Mouse (Mus musculus) lung, embryonic 16.5 days (tissue): ENCODE results near the gene Zc3hav1l. TPM values are rescaled to one million over a fixed set of nuclear protein-coding genes. Genes with fewer than 3 reads are reported as not detected.

Experiments
- ATAC-seq: fragments of 200-750 bp; cut with Nextera tagmentation; 2 replicates; pipeline ENCODE4 v1.8.0; 2017; ENCODE audit warnings: low read depth, mild to moderate bottlenecking, moderate library complexity
- H3K27ac ChIP-seq: fragments of 300-500 bp; sonication (generic); 2 replicates; pipeline ENCODE4 v1.5.1; 2014; ENCODE audit warnings: mild to moderate bottlenecking, control low read depth, low read length
- H3K27me3 ChIP-seq: fragments of 300-500 bp; sonication (generic); 2 replicates; pipeline ENCODE4 v1.6.1; 2014; ENCODE audit warnings: low read depth, low read length, mixed read lengths; ENCODE audit not compliant: control insufficient read depth, insufficient read depth
- H3K36me3 ChIP-seq: fragments of 300-500 bp; sonication (generic); 2 replicates; pipeline ENCODE4 v1.6.1; 2014; ENCODE audit warnings: low read length; ENCODE audit not compliant: control insufficient read depth, insufficient read depth
- H3K4me1 ChIP-seq: fragments of 300-500 bp; sonication (generic); replicated peaks from 2 replicates; pipeline ENCODE4 v1.6.1; 2014; ENCODE audit warnings: low read length, mixed read lengths; ENCODE audit not compliant: control insufficient read depth, insufficient read depth
- H3K4me2 ChIP-seq: fragments of 300-500 bp; sonication (generic); 2 replicates; pipeline ENCODE4 v1.6.1; 2014; ENCODE audit warnings: low read depth, low read length, control low read depth
- H3K4me3 ChIP-seq: fragments of 300-500 bp; sonication (generic); 2 replicates; pipeline ENCODE4 v1.5.1; 2014; ENCODE audit warnings: mild to moderate bottlenecking, low read length, control low read depth
- H3K9ac ChIP-seq: fragments of 300-500 bp; sonication (generic); 2 replicates; pipeline ENCODE4 v1.6.1; 2014; ENCODE audit warnings: low read length, control low read depth
- H3K9me3 ChIP-seq: fragments of 300-500 bp; sonication (generic); 2 replicates; pipeline ENCODE4 v1.6.1; 2016; ENCODE audit warnings: low read length; ENCODE audit not compliant: control insufficient read depth
- WGBS: fragments of 180-500 bp; shearing (Covaris S2); extraction: QIAGEN DNeasy Blood & Tissue Kit; methylation state at CpG from one replicate; pipeline ENCODE4 v1.1.7; 2014; 5-methylcytosine and 5-hydroxymethylcytosine counted together
- polyA plus RNA-seq: library from polyadenylated mRNA; unstranded; fragments of >200 nt; fragmentation: Nextera tagmentation; extraction: Ambion mirVana; gene quantifications from 2 replicates; pipeline ENCODE4 v1.2.1, GENCODE M21; 2015

The Zc3hav1l gene
- polyA plus RNA-seq, 1 experiment from 2014 or later: 8.7 TPM

GRCm38 (mm10) chr6:38337166-38337705 lies 38.2 kb upstream of the Zc3hav1l start:
- H3K9ac ChIP-seq: no peak overlapping the region
- no peaks in the 10 kb centered on the region for H3K4me1 ChIP-seq
- no peaks in the 10 kb centered on the region for H3K9me3 ChIP-seq
- H3K27me3 ChIP-seq: no peaks in the 10 kb centered on the region
- 85% methylated on average over 4 of the region's 4 CpGs for WGBS
- H3K4me2 ChIP-seq: no peak overlapping the region
- H3K4me3 ChIP-seq: no peak overlapping the region
- ATAC-seq: no peak
- H3K27ac ChIP-seq: no peak overlapping the region
- H3K36me3 ChIP-seq: no peaks in the 10 kb centered on the region

DNA sequence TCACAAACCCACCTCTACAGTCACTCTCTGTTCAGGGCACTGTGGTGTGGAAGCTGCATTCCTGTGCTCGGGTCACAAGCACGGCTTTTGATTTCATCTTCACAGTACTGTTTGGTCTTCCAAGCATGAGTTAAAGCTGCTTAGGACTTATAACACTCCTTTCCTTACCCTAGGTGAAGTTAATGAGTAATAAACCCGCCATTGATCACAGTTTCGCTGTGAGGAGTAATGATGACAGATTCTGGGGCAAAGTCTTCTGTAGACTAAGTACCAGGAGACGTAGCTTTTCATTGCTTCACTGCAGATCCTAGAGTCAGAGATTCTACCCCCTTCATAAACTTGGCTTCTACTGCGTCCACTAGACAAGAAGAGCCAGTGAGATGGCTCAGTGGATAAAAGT lies 36.2 kb upstream of the Zc3hav1l start:
- Histone ChIP-seq H3K4me3 (no peak overlapping the region), H3K36me3 (no peaks in the 10 kb centered on the region), H3K9me3 (no peaks in the 10 kb centered on the region), H3K27ac (no peak overlapping the region), H3K4me2 (no peak overlapping the region), H3K4me1 (no peaks in the 10 kb centered on the region), H3K27me3 (no peaks in the 10 kb centered on the region), H3K9ac (no peak overlapping the region)
- ATAC-seq: no peak
- 66% methylated on average over 6 of the region's 6 CpGs for WGBS

GRCm38 (mm10) chr6:38326596-38326995 lies 27.5 kb upstream of the Zc3hav1l start:
- ATAC-seq: peak; percentile 56; the same call in 1 of the 2 replicates
- no peak overlapping the region for H3K4me3 ChIP-seq

DNA sequence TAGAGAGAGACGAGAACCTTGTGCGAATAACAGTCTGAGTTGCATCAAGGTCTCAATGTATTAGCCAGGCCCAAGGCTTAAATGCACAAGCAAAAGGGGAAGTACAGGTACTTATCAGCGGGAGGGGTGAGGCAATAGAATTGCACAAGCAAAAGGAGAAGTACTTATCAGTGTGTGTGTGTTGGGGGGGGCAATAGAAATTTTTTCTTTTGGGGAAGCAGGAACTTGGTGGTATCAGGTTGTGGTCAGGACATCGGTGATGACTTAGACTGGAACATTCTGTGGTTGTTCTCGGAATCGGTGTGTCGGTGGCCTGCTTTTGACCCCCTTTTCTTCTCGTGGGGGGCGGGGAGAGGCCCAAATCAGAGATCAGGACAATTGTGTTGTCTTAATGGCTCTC lies 21.6 kb upstream of the Zc3hav1l start:
- no peaks in the 10 kb centered on the region for H3K4me1 ChIP-seq
- ATAC-seq: no peak
- no peak overlapping the region for H3K9ac ChIP-seq
- no peak overlapping the region for H3K27ac ChIP-seq
- H3K27me3 ChIP-seq: no peaks in the 10 kb centered on the region
- peaks cover 2% of the 10 kb centered on the region; the same call in 1 of the 2 replicates for H3K36me3 ChIP-seq
- no peaks in the 10 kb centered on the region for H3K9me3 ChIP-seq
- no peak overlapping the region for H3K4me3 ChIP-seq
- H3K4me2 ChIP-seq: no peak overlapping the region
- 89% methylated on average over 9 of the region's 9 CpGs for WGBS

More at GRCm38 (mm10) chr6:38326596-38326995, 27.5 kb upstream of the Zc3hav1l start:
- H3K9ac ChIP-seq: no peak overlapping the region
- peaks cover 2% of the 10 kb centered on the region; the same call in 1 of the 2 replicates for H3K36me3 ChIP-seq
- 21% methylated on average over 4 of the region's 4 CpGs for WGBS
- H3K4me2 ChIP-seq: no peak overlapping the region
- no peaks in the 10 kb centered on the region for H3K4me1 ChIP-seq
- no peaks in the 10 kb centered on the region for H3K9me3 ChIP-seq
- H3K27me3 ChIP-seq: no peaks in the 10 kb centered on the region
- no peak overlapping the region for H3K27ac ChIP-seq

DNA sequence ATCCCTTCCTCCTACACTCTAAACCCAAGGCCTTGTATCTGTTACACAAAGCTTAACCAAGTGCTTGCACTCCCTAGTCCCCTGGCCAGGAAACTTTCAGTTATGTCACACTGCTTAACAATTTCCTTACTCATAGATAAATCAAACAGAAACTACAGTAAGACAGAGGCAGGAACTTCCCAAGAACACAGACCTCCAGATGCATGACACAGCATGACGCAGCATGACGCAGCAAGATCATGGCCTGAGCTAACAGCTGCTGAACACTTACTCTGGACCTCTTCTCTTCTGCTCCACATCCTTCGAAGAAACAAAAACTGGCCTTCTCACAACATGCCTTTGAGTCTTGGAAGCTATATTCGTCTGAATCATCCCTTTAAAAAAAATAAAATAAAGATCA lies 17.0 kb upstream of the Zc3hav1l start:
- Histone ChIP-seq H3K4me3 (no peak overlapping the region), H3K4me2 (no peak overlapping the region), H3K36me3 (no peaks in the 10 kb centered on the region), H3K4me1 (no peaks in the 10 kb centered on the region), H3K27ac (no peak overlapping the region), H3K9me3 (no peaks in the 10 kb centered on the region), H3K9ac (no peak overlapping the region), H3K27me3 (no peaks in the 10 kb centered on the region)
- no peak for ATAC-seq
- 82% methylated on average over 4 of the region's 4 CpGs for WGBS

- Histone ChIP-seq H3K27me3 (no peaks in the 10 kb centered on the region), H3K9me3 (0 out of 2 replicates have a peak, but pooled peaks cover 3% of the 10 kb centered on the region), H3K36me3 (no peaks in the 10 kb centered on the region), H3K4me2 (no peak overlapping the region), H3K4me1 (no peaks in the 10 kb centered on the region), H3K9ac (no peak overlapping the region), H3K4me3 (no peak overlapping the region), H3K27ac (no peak overlapping the region)
- no peak for ATAC-seq
Measured at GRCm38 (mm10) chr6:38309741-38310140, 10.7 kb upstream of the Zc3hav1l start.

DNA sequence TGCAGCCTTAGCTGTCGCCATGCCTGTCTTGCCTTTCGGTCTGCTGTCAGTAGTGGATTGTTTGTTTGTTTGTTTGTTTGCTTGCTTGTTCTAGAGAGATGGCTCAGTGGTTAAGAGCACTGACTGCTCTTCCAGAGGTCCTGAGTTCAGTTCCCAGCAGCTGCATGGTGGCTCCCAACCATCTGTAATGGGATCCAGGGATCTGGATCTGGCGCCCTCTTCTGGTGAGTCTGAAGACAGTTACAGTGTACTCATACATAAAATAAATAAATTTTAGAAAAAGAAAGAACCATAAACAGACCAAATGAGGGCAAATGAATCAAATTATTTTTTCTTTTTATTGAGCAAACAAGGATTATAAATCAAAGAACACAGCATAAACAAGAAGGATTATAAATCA lies 5.9 kb upstream of the Zc3hav1l start:
- 78% methylated on average over 3 of the region's 3 CpGs for WGBS
- no peaks in the 10 kb centered on the region for H3K4me1 ChIP-seq
- 0 out of 2 replicates have a peak, but pooled peaks cover 3% of the 10 kb centered on the region for H3K9me3 ChIP-seq
- no peak overlapping the region for H3K4me3 ChIP-seq
- no peak overlapping the region for H3K27ac ChIP-seq
- no peaks in the 10 kb centered on the region for H3K36me3 ChIP-seq
- H3K9ac ChIP-seq: no peak overlapping the region
- ATAC-seq: no peak
- H3K27me3 ChIP-seq: no peaks in the 10 kb centered on the region
- no peak overlapping the region for H3K4me2 ChIP-seq

DNA sequence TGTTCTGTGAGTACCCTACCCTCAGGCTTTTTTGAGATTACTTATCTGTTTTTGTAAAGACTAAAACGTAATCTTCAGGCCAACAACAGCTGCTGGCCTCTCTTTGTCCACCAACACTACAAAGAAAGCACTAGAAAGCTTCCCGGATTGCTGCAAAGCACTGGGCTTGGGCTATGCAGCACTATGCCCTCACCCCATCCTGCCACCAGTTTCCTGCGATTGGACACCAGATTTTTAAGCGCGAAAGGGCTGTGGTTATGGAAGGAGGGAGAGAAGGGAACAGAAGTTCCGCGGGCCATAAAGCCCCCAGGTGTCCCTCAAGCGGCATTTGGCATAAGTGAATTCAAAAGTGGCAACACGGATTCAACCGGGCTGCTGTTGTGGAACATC lies 818 bp downstream of the Zc3hav1l start:
- Histone ChIP-seq H3K36me3 (peaks cover 21% of the 10 kb centered on the region), H3K4me2 (peak overlapping the region; percentile 79), H3K9ac (peak overlapping the region; percentile 96), H3K4me1 (peaks cover 6% of the 10 kb centered on the region; the same call in 1 of the 2 replicates), H3K27me3 (no peaks in the 10 kb centered on the region), H3K27ac (peak overlapping the region; percentile 98), H3K9me3 (no peaks in the 10 kb centered on the region), H3K4me3 (peak overlapping the region; percentile 93)
- peak; percentile 44; the same call in 1 of the 2 replicates for ATAC-seq
- under 1% methylated on average over 10 of the region's 10 CpGs for WGBS

GRCm38 (mm10) chr6:38297580-38298245 lies 1.3 kb downstream of the Zc3hav1l start:
- H3K4me3 ChIP-seq: peak overlapping the region; percentile 93
- 22% methylated on average over 12 of the region's 12 CpGs for WGBS

More at GRCm38 (mm10) chr6:38297580-38298245, 1.3 kb downstream of the Zc3hav1l start:
- ATAC-seq: no peak
- no peaks in the 10 kb centered on the region for H3K9me3 ChIP-seq
- H3K9ac ChIP-seq: peak overlapping the region; percentile 96
- H3K36me3 ChIP-seq: peaks cover 25% of the 10 kb centered on the region
- peak overlapping the region; percentile 79 for H3K4me2 ChIP-seq
- peaks cover 6% of the 10 kb centered on the region; the same call in 1 of the 2 replicates for H3K4me1 ChIP-seq
- H3K27ac ChIP-seq: peak overlapping the region; percentile 98
- H3K27me3 ChIP-seq: no peaks in the 10 kb centered on the region
